Mouse (Mus musculus) MEL-GATA-1-ER (cell line): Measurements from ENCODE around the gene Oaz3.

Experiments used
- DNase-seq: peaks from one replicate; pipeline ENCODE4 v3.0.0-alpha.2; 2012; ENCODE audit warnings: low read depth; ENCODE audit errors: extremely low read depth

Gene Oaz3

GRCm38 (mm10) chr3:94457055-94457454 lies 13.3 kb upstream of the Oaz3 start:
- no peak for DNase-seq

GRCm38 (mm10) chr3:94456529-94457000 lies 12.8 kb upstream of the Oaz3 start:
- DNase-seq = peak; percentile 86

GRCm38 (mm10) chr3:94449377-94449776 lies 5.7 kb upstream of the Oaz3 start:
- no peak for DNase-seq

GRCm38 (mm10) chr3:94442951-94443596 lies 641 bp downstream of the Oaz3 start, which contains the start of gene Mrpl9:
Gene Mrpl9 (plus strand): TSS chr3:94443318.
- peak; percentile 90 for DNase-seq

- peak; percentile 28 for DNase-seq
These were observed 2.5 kb downstream of the Oaz3 start for GRCm38 (mm10) chr3:94441182-94441581.

GRCm38 (mm10) chr3:94436420-94436819 lies 7.3 kb downstream of the Oaz3 start:
- DNase-seq = no peak

GRCm38 (mm10) chr3:94434305-94434704 lies 9.4 kb downstream of the Oaz3 start:
- no peak for DNase-seq

- peak; percentile 62 for DNase-seq
These were observed 12.7 kb downstream of the Oaz3 start for GRCm38 (mm10) chr3:94430980-94431379.

GRCm38 (mm10) chr3:94413031-94413679 lies 30.6 kb downstream of the Oaz3 start, which contains the start of gene Tdrkh:
Gene Tdrkh (plus strand): TSS chr3:94413273.
- DNase-seq = no peak

- no peak for DNase-seq
These were observed 31.2 kb downstream of the Oaz3 start for GRCm38 (mm10) chr3:94412530-94412929.

GRCm38 (mm10) chr3:94405561-94405960 lies 38.2 kb downstream of the Oaz3 start:
- DNase-seq = no peak

GRCm38 (mm10) chr3:94404366-94405054 lies 39.2 kb downstream of the Oaz3 start:
- no peak for DNase-seq

GRCm38 (mm10) chr3:94402451-94402850 lies 41.3 kb downstream of the Oaz3 start:
- no peak for DNase-seq

- no peak for DNase-seq
These were observed 43.9 kb downstream of the Oaz3 start for GRCm38 (mm10) chr3:94399663-94400310.

- no peak for DNase-seq
These were observed 44.7 kb downstream of the Oaz3 start for GRCm38 (mm10) chr3:94398943-94399481.

GRCm38 (mm10) chr3:94398217-94398616 lies 45.5 kb downstream of the Oaz3 start, which contains the start of gene Lingo4:
Gene Lingo4 (plus strand): TSS chr3:94398517.
- no peak for DNase-seq

GRCm38 (mm10) chr3:94396851-94397250 lies 46.9 kb downstream of the Oaz3 start:
- DNase-seq = no peak

- no peak for DNase-seq
These were observed 47.4 kb downstream of the Oaz3 start for GRCm38 (mm10) chr3:94396336-94396735.

GRCm38 (mm10) chr3:94393049-94393448 lies 50.7 kb downstream of the Oaz3 start:
- no peak for DNase-seq

- DNase-seq = no peak
These were observed 51.6 kb downstream of the Oaz3 start for GRCm38 (mm10) chr3:94392128-94392527.

- DNase-seq = no peak
These were observed 52.7 kb downstream of the Oaz3 start for GRCm38 (mm10) chr3:94391001-94391400.
